Mouse (Mus musculus): ENCODE results near the gene Pdzk1ip1.

- TF ChIP-seq GATA1 (IDR thresholded peaks at IDR 0.05; ENCODE audit: borderline replicate concordance, low read length) (no peak), FLI1 (IDR thresholded peaks at IDR 0.05; ENCODE audit: low read length) (no peak)
These were observed 32.7 kb downstream of the Pdzk1ip1 start for GRCm38 (mm10) chr4:115121162-115121561.

Data from megakaryocyte, embryonic 14.5 days (primary cell).